Mouse (Mus musculus) T-cell, adult 2 months (primary cell): ENCODE results near the gene Rbms3.

Experiments used
- DNase-seq: peaks from one replicate; pipeline ENCODE4 v3.0.0; 2022; ENCODE audit warnings: low spot score

Rbms3 gene

DNA sequence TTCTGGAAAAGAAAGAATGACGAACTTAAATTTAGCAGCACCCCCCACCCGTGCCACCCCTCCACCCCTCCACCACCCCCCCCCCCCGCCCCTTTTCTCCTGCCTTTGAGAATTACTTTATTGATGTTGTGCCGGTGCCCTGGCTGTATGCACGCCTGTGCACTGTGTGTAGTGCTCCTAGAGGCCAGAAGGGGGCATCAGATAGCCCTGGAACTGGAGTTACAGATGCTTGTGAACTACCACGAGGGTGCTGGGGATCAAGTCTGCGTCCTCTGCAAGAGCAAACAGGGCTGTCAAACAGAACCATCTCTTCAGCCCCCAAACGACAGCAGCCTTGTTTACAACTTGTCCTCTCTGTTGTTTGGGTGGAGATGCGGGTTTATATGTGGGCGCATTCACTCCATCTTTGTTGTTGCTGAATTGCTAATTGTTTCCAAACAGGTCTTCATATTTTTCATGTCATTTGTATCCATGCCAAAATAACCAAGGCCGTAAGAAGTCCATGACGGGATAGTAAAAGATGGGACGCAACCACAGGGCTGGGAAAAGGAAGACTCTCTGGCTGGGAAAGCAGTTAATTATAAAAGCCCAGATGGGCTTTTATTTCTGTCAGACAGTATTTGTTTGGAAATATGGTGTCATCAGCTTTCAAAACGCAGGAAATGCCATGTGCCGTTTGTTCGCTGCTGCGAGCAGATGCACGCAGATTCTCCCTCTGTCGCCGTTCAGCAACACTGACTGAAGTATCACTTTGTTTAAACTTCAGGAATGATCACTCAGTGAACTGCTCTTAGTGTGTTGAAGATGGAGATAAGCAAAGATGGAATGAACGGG lies 652.9 kb downstream of the Rbms3 start:
- DNase-seq = no peak

DNA sequence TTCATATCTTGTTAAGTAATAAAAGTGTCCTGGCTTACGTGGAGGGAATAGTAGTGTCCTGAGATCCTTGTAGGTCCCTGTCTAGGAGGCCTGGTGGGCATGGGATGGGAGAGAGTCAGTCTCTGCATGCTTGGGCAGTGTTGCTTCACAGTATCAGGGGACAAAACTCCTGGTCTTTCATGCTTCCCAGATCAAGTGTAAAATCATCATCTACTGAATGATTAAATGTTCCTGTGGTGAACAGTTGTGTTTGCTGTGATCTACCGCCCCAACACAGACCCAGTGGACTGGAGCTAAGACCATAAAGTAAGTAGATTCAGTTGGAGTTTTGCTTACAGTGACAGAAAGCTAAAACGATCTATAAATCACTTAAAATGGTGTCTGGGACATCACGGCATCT lies 654.4 kb downstream of the Rbms3 start:
- DNase-seq = no peak

DNA sequence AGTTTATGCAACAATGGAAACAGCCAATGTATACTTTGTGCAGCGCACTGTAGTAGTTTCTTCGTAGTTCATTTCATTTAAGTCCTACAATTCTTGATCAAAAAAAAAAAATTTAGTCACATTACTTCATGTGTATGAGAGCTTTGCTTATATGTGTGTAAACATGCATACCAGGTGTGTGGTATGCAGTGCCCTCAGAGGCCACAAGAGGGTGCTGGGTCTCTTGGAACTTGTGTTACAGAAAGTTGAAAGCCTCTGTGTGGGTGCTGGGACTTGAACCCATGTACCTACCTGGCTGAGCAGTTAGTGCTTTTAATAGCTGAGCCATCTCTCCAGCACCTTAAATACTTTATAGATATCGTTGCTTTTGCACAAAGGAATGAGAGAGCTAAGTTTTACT lies 655.6 kb downstream of the Rbms3 start:
- no peak for DNase-seq

DNA sequence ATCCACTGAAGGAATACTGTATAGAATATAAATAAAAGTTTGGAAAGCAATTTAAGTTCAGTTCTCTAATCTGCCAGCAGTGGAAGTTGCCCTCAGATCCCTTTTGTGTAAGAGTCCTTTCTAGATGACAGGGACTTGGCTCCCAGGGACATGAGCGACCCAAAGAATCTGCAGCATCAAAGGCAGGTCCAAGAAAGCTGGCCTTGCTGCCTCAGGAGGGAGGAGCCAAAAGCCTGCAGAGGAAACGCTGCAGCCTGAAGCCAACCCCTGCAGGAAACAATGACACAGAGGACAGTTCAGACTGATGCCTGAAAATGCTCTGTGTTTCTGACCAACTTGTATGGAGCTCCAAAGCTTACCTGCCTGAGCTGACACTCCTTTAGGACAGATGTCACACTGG lies 656.1 kb downstream of the Rbms3 start:
- no peak for DNase-seq

DNA sequence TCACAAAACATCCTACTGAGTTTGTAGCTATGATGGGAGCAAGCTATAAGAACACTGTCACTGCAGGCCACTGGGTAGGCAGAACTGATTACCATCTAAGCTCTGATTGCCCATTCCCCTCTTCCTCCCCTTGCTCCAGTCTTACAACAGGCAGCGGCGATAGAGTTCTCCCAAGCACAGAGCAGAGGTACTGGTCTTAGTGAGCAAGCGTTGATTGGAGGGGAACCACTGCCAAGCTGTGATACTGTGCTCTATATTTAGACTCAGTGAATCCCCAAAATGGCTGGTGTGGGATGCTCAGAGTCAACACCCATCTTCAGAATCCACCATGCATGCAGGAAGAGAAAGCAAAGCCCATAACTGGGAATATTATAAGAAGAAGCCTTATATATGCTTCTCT lies 662.4 kb downstream of the Rbms3 start:
- DNase-seq = no peak

DNA sequence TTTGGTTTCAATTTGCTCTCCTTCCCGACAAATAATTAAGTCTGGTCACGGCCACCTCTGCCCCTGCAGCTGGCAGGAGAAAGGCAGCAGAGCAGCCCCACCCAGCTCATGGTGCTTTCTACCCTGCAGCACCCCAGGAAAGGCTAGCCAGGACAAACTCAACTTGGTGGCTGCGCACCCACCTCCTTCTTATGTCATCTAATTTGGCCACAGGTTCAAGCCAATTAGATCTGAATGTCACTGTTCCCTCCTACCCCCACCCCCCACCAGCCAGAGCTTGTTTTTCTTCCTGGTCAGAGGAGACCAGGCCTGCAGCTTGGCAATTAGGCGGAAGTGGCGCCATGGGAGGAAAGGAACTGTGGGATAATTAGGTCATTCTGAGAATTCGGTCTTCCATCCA lies 664.0 kb downstream of the Rbms3 start:
- no peak for DNase-seq

DNA sequence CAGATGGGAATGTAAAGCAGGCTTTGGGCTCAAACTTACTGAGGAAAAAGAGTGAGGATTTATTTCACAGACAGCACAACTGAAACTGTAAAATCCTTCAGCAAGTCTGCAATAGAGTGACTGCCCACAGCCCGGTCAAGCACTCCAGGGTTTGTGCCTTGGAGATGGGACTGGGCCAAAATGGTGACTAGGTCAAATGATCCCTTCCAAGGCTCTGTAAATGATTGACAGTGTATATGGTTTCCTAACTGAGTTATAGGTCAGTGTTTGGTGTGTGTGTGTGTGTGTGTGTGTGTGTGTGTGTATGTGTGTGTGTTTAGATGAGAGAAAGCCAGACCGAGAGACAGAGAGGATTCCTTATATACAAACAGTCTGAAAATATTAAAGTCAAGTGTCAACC lies 673.6 kb downstream of the Rbms3 start:
- DNase-seq = no peak

DNA sequence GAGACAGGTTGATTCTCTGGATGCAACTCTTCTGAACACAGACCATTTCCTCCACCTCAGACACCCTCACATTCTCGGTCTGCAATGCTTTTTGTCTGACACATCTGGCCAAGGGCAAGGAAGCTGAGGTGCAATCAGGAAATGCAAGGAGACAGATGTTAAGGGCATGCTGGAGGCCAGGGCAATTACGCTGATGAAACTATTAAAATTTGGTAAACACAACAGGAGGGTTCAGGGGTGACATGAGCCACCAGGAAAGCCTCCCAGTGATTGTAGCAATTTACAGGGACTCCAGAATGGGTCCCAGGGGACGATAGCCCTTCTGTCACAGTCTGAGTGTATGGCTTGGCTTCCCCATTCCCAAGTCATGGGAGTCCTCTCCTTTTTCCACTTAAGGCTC lies 681.5 kb downstream of the Rbms3 start:
- DNase-seq = no peak

DNA sequence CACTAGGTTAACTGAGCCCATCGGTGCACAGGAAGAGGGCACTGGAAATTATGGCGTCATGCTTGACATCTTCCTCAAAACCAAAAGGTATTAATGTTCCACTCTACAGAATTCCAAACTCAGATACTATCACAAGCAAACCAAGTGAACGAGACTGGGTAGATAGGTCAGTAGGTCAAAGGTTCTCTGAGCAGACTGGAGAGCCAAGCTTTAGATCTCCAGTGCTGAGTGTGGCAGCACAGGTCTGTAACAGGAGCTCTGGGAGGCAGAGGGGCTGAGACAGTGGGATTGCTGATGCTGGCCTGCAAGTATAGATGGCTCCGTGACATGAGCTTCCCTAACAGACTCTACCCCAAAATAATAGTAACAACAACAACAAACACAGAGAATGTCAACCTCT lies 682.3 kb downstream of the Rbms3 start:
- DNase-seq = no peak

DNA sequence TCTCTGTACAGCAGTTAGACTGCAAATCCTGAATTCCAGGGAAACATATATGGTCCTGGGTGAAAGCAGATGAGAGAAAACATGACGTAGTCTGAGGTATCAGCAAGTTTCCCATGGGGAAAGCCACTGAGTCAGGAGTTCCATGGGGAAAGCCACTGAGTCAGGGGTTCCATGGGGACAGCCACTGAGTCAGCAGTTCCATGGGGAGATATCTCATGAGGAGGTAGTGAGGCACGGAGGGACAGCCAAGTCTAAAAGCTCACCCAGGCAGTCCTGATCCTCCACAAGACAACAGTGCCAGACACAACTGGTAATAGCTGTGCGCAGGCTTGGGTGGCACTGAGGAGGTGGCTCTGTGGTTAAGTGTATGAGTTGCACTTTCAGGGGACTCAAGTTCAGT lies 682.9 kb downstream of the Rbms3 start:
- DNase-seq = no peak

DNA sequence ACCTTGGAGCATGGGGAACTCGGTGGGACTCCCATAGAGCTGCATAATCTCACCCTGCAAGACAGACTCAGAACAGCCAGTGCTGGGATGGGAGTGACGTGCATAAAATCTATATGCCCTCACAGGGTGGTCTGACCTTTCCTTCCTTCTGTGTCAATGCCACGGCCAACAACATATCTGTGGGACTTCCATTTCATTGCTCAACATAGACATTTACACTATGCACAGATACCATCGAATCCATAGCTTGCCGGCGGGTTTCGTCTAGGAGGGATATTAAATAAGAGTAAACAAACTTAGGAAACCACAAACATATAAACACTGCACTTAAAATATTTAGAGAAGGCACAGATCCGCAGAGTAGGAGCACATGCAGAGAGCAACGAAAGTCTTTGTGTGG lies 684.0 kb downstream of the Rbms3 start:
- DNase-seq = no peak

DNA sequence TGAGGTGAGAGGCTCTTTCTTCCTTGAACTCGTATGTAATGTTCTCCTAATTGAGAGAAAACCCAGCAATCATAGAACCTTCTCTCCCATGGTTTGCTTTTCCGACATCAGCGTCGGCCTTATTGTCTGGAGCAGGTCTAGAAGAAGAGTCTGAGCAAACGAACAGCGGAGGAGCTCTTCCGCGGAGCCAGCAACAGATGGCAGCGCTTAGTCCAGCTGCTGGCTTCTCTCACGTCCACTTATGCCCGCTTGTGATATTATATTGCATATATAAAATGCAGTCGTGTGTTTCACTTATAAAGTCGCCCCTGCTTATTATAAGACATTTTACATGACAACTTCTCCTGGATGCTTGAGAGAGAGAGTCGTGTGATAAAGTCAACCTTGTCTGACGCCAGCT lies 685.8 kb downstream of the Rbms3 start:
- DNase-seq = no peak

DNA sequence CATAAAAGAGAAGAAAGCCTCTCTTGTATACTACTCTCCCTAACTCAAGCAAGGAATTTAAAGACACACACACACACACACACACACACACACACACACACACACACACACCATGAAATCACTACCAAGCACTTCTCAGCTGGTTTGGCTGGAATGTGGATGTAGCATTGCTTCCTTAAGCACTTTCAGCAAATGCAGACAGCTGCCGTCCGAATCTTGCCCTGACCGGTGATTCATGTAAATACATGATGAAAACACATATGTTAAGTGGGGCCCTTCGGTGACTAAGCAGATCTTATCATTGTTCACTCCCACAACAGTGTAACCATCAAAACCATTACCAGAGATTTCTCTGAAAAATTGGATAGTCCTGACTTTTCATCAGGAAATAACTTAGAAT lies 688.6 kb downstream of the Rbms3 start:
- DNase-seq = no peak

DNA sequence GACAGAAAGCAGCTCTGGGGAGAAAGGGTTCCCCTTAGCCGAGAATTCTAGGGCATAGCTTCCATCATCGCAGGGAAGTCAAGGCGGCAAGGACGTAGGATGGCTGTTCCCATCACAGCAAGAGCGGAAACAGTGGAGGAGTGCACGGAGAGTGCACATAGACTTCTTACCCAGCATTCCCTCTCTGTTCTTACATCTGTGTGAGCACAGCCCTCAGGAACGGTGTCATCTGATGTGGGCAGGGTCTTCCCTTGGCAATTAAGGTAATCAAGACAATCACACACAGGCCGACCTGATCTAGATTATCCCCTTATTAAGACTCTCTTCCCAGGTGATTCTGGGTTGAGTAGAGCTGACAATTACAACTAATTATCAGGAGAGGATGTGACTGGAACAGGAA lies 689.0 kb downstream of the Rbms3 start:
- no peak for DNase-seq

DNA sequence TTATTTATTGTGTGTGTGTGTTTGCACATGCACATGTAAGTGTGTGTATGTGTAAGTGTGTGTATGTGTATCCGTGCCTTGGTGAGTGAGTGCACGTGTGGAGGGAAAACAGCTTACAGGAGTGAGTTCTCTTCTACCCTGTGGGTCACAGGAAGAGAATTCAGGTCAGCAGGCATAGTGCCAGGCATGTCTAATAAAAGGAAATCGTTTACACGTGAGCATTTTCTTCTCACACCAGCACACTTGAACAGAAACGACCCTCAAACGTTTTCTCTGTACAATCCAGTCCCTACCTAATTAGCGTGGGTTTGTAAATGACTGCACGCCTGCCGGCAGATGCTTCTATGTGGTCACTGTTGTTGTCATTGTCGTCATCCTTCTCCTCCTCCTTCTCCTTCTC lies 701.4 kb downstream of the Rbms3 start:
- no peak for DNase-seq

DNA sequence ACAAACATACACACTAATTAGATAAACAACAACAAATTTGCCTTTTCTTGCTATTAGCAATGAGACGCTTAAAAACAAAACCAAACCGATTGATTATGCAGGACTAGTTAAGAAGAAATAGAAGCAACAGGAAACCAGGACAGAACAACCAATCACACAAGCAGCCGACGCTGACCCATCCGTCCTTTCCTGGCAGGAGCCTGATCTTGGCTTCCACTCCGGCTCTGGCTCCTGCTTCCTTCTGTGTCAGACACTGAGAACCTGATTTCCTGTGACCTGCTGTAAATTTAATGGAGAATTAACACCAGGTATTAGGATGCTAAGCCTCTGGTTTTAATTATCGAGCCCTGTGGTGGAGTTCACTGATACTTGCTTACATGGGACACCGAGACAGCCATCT lies 706.6 kb downstream of the Rbms3 start:
- no peak for DNase-seq

DNA sequence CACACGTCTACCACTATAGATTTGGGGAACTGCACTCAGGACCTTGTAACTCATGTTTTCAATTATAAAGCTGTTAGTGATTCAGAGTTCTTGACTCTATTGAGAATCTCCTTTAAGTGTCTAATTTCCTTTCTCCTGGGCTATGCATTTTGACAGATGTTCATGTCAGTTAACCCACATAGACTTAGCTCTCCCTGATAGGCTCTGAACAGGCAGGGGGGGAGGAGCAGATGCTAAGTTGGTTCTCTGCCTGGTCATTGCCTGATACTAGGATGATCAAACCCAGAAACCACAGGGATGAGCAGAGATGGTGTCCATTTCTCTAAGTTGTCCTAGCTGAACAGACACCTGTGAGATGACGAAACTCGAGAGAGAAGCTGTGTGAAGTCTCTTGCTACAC lies 707.2 kb downstream of the Rbms3 start:
- DNase-seq = no peak

DNA sequence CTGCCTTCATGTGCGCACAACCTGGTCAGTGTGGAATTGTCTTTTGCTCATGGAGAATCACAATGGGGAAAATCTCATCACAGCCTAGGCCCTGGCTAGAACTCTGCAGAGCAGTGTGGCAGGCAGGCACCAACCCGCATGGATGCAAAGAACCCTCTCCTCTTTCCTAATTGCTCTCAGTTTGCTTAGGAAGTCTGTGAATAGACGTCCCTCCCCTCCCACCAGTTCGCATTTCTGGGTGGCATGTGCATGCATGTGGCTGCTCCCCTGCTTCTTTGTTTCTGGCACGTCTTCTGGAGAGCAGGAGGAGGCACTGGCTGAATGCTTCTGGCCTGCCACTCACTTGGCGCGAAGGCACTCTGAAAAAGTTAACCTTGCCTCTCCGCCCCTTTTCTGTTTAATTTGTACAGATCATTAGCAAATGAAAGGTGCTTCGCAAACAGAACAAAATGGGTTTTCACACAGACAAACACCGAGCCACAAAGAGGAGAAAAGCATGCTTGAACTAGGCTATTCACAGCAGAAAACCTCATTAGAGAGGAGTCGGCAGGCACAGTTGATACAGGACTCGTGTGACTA lies 710.2 kb downstream of the Rbms3 start:
- DNase-seq = no peak

DNA sequence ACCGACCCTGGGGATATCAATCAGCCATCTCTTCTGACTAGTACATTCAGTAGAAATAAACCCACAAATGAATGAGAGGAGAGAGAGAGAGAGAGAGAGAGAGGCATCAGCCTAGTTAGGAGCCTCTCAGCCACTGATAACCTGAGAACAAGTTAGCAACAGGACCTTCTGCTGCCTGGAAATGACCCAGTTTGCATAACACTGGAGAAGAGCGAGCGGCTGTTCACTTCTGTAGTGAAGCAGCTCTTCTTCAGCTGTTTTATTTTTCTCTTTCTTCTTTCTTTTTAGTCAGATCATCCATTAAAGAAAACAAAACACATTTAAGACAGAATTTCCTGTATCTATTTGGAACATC lies 717.2 kb downstream of the Rbms3 start:
- no peak for DNase-seq

DNA sequence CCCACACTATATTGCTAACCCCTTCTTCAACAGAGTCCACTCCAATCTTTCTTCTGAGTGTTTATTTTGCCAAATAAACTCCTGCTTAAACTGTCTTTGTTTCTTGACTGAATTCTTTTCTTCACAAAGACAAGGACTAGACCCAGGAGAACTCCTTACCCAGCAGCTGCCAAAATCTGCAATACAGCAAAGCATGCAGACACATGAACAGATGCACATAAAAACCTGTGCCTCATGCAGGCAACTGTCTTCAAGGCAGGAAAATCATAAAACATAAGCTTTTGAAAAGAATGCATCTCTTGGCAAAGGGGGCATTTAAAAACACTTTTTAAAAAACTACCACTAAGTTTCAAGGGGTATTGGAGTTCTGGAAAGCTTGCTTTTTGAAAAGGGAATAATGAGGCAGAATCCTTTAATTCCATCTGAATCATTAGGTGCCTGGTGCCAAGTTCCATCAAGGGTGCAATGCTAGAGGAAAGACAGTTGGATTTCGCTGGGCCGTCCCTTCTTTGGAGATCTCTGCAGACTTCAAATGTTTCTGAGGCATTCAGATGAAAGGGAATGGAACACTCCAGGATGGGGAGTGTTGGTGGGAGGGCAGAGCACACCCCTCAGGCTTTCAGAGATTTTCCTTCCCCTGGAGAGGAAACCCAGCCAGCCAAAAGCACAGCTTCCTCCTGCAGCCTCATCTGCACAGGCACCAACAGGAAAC lies 717.8 kb downstream of the Rbms3 start:
- DNase-seq = no peak

DNA sequence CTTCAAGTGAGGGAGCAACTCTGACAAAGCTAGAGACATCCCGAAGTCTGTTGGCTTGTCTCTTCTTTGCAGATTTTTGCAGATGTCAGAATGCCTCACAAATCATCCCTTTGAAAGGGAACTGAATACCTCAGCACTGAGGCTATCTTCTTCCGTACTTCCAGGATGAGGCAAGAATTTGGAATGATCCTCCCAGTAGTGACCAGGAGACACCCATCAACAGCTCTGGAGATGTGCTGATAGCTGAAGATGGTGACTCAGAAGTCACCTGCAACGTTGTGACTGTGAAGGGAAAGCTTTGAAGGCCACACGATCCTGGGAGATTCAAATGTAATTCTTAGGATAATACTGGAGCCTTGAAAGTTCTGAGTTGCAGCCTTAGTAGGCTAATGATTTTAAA lies 720.2 kb downstream of the Rbms3 start:
- no peak for DNase-seq

DNA sequence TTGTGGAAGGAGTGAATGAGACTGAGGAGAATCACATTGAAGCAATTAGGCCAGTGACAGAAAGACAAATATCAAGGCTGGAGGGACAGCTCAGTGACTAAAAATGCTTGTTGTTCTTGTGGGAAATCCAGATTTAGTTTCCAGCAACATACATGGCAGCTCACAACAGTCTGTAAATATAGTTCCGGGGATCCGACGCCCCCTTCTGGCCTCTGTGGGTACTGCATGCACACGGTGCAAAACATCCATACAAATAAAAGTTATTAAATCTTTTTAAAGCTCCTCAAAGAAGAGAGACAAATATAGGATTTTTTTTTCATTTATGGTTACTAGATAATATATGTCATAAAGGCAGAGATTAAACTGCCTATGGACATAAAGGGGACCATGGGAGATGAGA lies 722.8 kb downstream of the Rbms3 start:
- DNase-seq = no peak

DNA sequence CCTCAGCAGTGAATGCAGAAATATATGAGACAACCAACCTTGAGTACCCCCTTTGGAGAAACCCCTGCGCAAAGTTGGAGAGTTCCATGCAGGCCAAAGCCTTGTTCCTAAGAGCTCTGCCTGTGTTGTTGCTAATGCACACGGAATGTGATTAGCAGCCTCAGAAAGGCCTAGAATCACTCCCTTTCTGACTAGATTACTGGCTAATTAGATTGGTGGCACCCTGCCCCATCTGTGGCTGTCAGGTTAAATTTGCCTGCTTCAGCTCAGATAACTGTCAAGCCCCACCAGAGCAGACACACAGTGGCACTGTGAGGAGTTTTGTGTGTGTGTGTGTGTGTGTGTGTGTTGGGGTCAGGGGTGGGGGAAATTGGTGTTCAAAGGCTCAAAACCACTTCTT lies 724.1 kb downstream of the Rbms3 start:
- no peak for DNase-seq
